Mouse (Mus musculus): ENCODE measurements at regions not wholly inside any gene's neighbourhood (a gene's known extent, or its start where the extent isn't known, plus 50 kb on each side); places are given as distances from the start of the nearest gene placed in this dataset.

DNA sequence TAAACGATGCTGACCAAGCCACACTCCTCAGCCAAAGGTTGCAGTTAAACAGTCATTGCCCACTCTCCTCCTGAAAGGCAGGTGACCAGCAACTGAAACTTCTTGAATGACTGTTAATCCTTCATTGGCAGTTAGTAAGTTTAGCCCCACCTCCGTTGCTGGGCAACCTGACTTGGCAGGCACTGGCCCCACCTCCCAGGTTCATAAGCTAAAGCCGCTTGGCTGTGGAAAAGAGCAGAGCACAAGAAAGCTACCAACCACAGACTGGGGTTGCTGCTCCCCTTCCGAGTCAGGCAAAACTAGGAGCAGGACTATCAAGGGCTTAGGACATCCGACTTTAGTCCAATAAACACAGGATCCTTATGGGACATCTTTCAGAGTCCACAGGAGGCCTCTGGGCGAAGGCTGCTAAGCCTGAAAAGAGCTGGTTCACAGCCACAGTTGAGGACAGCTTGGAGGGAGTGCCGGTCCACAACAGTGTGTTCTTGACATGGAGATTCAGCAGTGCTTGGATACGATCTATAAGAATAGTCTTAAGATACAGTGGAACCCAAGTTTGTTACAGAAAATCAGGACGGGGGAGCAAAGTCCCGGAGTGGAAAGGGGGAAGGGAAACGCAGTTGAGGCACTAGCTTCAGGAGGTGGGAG is 67.7 kb upstream of the Kcnma1 start:
- DNase-seq (ENCODE audit: extremely low spot score in 1 of 2, low spot score in 1 of 2) = peak in 1 of 2 experiments; percentile 23

DNA sequence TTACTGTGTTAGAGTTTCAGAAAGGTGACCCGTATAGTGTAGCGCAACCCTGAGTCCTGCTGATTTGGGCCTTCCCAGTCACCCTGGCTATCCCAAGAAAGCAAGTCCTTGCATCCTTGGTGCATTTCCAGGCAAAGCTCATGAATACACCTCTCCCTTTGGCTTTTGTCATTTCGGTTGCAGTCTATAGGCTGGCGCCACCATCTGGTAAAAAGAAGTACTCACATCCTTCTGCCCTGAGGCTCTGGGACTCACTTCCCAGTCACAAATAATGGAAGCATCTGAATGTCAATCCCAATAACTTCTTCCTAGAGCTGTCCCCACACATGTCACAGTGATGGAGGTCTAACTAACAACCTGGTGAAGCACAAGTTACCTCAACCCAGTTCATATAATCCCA is 54.4 kb upstream of the Kcnma1 start:
- no peak for DNase-seq (ENCODE audit: extremely low spot score in 1 of 2, low spot score in 1 of 2)

DNA sequence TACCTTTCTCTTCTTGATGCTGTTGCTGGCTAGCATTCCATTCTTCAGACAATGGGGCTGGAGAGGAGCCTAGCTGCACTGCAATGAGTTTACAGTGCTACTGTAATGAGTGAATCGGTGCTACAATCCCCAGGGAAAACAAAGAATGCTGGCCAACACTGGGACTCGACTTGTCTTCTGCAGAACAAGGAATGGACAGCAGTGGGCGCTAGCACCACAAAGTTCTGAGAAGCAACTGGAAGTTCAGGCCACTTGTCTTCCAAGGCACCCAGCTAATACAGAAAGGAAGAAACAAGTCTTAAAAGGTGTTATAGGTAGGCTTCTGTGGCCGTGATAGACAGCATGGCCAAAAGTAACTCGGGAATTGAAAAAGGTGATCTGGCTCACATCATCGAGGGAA is 53.4 kb upstream of the Kcnma1 start:
- DNase-seq (ENCODE audit: extremely low spot score in 1 of 2, low spot score in 1 of 2) = peak; percentile 65 to 88

DNA sequence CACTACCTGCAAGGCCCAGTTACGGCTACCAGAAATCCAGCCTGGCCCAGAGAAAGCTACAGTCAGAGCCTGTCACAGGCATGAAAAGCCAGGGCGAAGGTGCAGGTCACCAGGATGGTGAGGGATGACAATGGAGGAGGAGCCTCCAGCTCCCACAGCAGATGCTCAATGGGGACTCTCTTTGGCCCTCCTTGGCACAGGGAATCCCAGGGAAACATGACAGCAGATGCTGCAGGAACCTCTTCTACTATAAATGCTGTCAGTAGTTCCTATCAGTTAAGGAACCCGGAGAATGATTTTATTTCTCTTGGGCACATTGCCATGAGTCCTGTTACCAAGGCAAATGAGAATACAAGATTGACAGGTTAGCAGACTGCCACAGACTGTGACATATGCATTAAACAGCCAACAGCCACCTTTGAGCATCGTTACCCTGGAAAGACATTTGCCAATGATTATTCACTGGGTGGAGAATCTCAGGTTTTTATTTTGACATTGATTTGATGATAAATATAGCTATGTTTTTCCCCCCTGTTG is 51.0 kb upstream of the Kcnma1 start:
- no peak for DNase-seq (ENCODE audit: extremely low spot score in 1 of 2, low spot score in 1 of 2)

Data from layer of hippocampus, postnatal 25 days (tissue).